Comparison of ENCODE assay signal across 11 mouse cellular contexts in the genomic region with DNA sequence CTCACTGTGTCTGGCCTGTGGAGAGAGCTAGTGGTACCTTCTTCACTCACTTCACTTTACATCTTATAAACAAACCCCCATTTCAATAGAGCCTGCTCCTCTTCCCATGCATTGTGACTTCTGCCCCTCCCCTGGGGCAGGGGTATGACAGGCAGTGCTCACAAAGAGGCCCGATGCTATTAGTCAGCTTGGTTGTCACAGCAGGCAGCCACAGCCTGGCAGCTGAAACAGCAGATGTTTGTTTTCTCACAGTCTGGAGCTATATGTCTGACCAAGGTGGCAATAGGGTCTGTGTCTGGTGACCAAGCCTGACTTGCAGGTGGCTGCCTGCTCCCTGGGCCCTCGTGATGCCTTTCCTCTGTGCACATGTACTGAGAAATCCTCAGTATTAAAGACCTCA.
A peak's percentile ranks its signal among the peaks of the same experiment; 100 is the strongest.
DNase-seq lines count a peak whose midpoint lies in the region.
"Had no signal": no experiment of that assay in that cellular context is flagged by ENCODE, and none has a peak within 500 bp of the region (broad histone marks: within the 10 kb centered on the region; RNA-seq: fewer than 3 reads in every experiment).

No protein-coding gene starts in this region.

- no peaks in the 10 kb centered on the region for H3K36me3 ChIP-seq in forebrain, embryonic 10.5 days (replicated peaks)
- no peaks in the 10 kb centered on the region for H3K36me3 ChIP-seq in limb, embryonic 10.5 days
- H3K36me3 ChIP-seq: limb, embryonic 15.5 days had no signal

- peak; percentile 60 for DNase-seq in left cerebral cortex, postnatal 4 days
- no peak for DNase-seq in left cerebral cortex, adult 8-10 months (ENCODE audit: low spot score in 2 of 2)
- peak; percentile 21 for DNase-seq in forebrain, embryonic 10.5 days (ENCODE audit: extremely low spot score, low spot score)
- no peak for DNase-seq in limb, embryonic 10.5 days (ENCODE audit: low spot score)
- DNase-seq in retina, postnatal 1 day: peak; percentile 79
- no peak for DNase-seq in lung, postnatal 36 days
- no peak for DNase-seq in right cerebral cortex, postnatal 14 days
- no peak for DNase-seq in T-cell, adult 2 months (ENCODE audit: low spot score)
- DNase-seq: cerebellum, adult 8-10 months; kidney, adult 9 months had no signal

- H3K27ac ChIP-seq in forebrain, embryonic 10.5 days: peak overlapping the region; percentile 51; the same call in 1 of the 2 replicates
- peak overlapping the region; percentile 58; the same call in 1 of the 2 replicates for H3K27ac ChIP-seq in limb, embryonic 10.5 days
- H3K27ac ChIP-seq: limb, embryonic 15.5 days had no signal

- intact Hi-C loops in left cerebral cortex, postnatal 4 days (cut with DNase I): no loop called here

- H3K27me3 ChIP-seq in forebrain, embryonic 10.5 days (ENCODE audit: poor library complexity, severe bottlenecking): no peaks in the 10 kb centered on the region; the same call in 1 of the 2 replicates
- 0 out of 2 replicates have a peak, but pooled peaks cover 5% of the 10 kb centered on the region for H3K27me3 ChIP-seq in limb, embryonic 10.5 days (ENCODE audit: low read depth, poor library complexity, severe bottlenecking)
- H3K27me3 ChIP-seq: limb, embryonic 15.5 days had no signal

- H3K4me3 ChIP-seq in forebrain, embryonic 10.5 days: no peak overlapping the region
- H3K4me3 ChIP-seq in limb, embryonic 10.5 days: no peak overlapping the region
- H3K4me3 ChIP-seq: limb, embryonic 15.5 days had no signal

- peaks cover 42% of the 10 kb centered on the region for H3K4me1 ChIP-seq in forebrain, embryonic 10.5 days
- H3K4me1 ChIP-seq in limb, embryonic 10.5 days: peaks cover 58% of the 10 kb centered on the region

- 37% methylated on average over 2 of the region's 2 CpGs for WGBS in forebrain, embryonic 10.5 days
- WGBS in limb, embryonic 10.5 days: 32% methylated on average over 2 of the region's 2 CpGs

- H3K9me3 ChIP-seq in forebrain, embryonic 10.5 days: no peaks in the 10 kb centered on the region
- H3K9me3 ChIP-seq in limb, embryonic 10.5 days (replicated peaks): no peaks in the 10 kb centered on the region
- H3K9me3 ChIP-seq: limb, embryonic 15.5 days had no signal

Comparison
In these comparisons a context has a peak if more than half of its experiments do, and no peak if none do; other contexts are left out.
1. DNase-seq: peak in left cerebral cortex, postnatal 4 days (single experiment), forebrain, embryonic 10.5 days (single experiment) and retina, postnatal 1 day (single experiment); none in left cerebral cortex, adult 8-10 months (0 of 2), limb, embryonic 10.5 days (single experiment), lung, postnatal 36 days (single experiment), right cerebral cortex, postnatal 14 days (single experiment) and T-cell, adult 2 months (single experiment).